Mouse (Mus musculus): ENCODE measurements around the gene Zranb3.

- TF ChIP-seq POLR2A (IDR thresholded peaks at IDR 0.05; ENCODE audit: borderline replicate concordance, low read depth, low read length): no peak
- no peak for TF ChIP-seq CTCF (IDR thresholded peaks at IDR 0.05; ENCODE audit: low read depth, low read length)
Measured at GRCm38 (mm10) chr1:127937277-127937676, 165.6 kb downstream of the Zranb3 start.
